7 mouse cellular contexts compared by ENCODE assay signal in genomic region chr13:40732816-40733541, GRCm38 (mm10). TPM values are rescaled to one million over a fixed set of nuclear protein-coding genes. Genes with fewer than 3 reads are reported as not detected.
DNase-seq lines count a peak whose midpoint lies in the region; ATAC-seq and TF ChIP-seq lines count a peak whose summit lies in the region.

No protein-coding gene starts in this region.

- H3K27me3 ChIP-seq in lung, postnatal 0 days (replicated peaks; ENCODE audit: insufficient read depth, low read length): peaks cover 82% of the 10 kb centered on the region
- peaks cover 95% of the 10 kb centered on the region for H3K27me3 ChIP-seq in forebrain, embryonic 12.5 days
- peaks cover 100% of the 10 kb centered on the region for H3K27me3 ChIP-seq in liver, embryonic 13.5 days

- no peak overlapping the region for H3K9ac ChIP-seq in lung, postnatal 0 days (replicated peaks; ENCODE audit: low read depth)
- peak overlapping the region; percentile 39; the same call in 1 of the 2 replicates for H3K9ac ChIP-seq in forebrain, embryonic 12.5 days
- no peak overlapping the region for H3K9ac ChIP-seq in liver, embryonic 13.5 days

- TF ChIP-seq CTCF in lung, postnatal 0 days (IDR thresholded peaks at IDR 0.05): no peak

- no peaks in the 10 kb centered on the region for H3K9me3 ChIP-seq in lung, postnatal 0 days (ENCODE audit: low read length)
- no peaks in the 10 kb centered on the region for H3K9me3 ChIP-seq in forebrain, embryonic 12.5 days
- H3K9me3 ChIP-seq in liver, embryonic 13.5 days (replicated peaks): no peaks in the 10 kb centered on the region

- peak overlapping the region; percentile 59 for H3K4me2 ChIP-seq in lung, postnatal 0 days (replicated peaks; ENCODE audit: low read depth, low read length)
- H3K4me2 ChIP-seq in forebrain, embryonic 12.5 days: peak overlapping the region; percentile 47
- H3K4me2 ChIP-seq in liver, embryonic 13.5 days: peak overlapping the region; percentile 34; the same call in 1 of the 2 replicates

- peak overlapping the region; percentile 41 for H3K4me3 ChIP-seq in lung, postnatal 0 days (ENCODE audit: low read depth, low read length)
- peak overlapping the region; percentile 26 for H3K4me3 ChIP-seq in forebrain, embryonic 12.5 days (replicated peaks)
- peak overlapping the region; percentile 12; the same call in 1 of the 2 replicates for H3K4me3 ChIP-seq in liver, embryonic 13.5 days (replicated peaks)

- DNase-seq in lung, postnatal 0 days (ENCODE audit: low spot score): no peak
- DNase-seq in lung, adult 18-20 months: no peak
- no peak for DNase-seq in liver, embryonic 13.5 days
- no peak for DNase-seq in thymus, postnatal 10 days (ENCODE audit: low spot score in 2 of 2)
- DNase-seq in frontal cortex, adult 2 months (ENCODE audit: extremely low spot score in 1 of 2, low spot score in 1 of 2): no peak
- no peak for DNase-seq in testis, postnatal 14 days (ENCODE audit: low spot score)

- no peaks in the 10 kb centered on the region for H3K36me3 ChIP-seq in lung, postnatal 0 days (ENCODE audit: insufficient read depth, low read length)
- no peaks in the 10 kb centered on the region for H3K36me3 ChIP-seq in forebrain, embryonic 12.5 days (replicated peaks)
- no peaks in the 10 kb centered on the region for H3K36me3 ChIP-seq in liver, embryonic 13.5 days

- no peak overlapping the region for H3K27ac ChIP-seq in lung, postnatal 0 days (ENCODE audit: low read length)
- H3K27ac ChIP-seq in forebrain, embryonic 12.5 days: no peak overlapping the region
- no peak overlapping the region for H3K27ac ChIP-seq in liver, embryonic 13.5 days

- peaks cover 8% of the 10 kb centered on the region for H3K4me1 ChIP-seq in lung, postnatal 0 days (ENCODE audit: insufficient read depth, low read depth, low read length)
- peaks cover 29% of the 10 kb centered on the region for H3K4me1 ChIP-seq in forebrain, embryonic 12.5 days
- H3K4me1 ChIP-seq in liver, embryonic 13.5 days (replicated peaks): peaks cover 19% of the 10 kb centered on the region

- TF ChIP-seq EP300 in lung, postnatal 0 days (IDR thresholded peaks at IDR 0.05): no peak

- WGBS in lung, postnatal 0 days: 1% methylated on average over 30 of the region's 30 CpGs
- WGBS in forebrain, embryonic 12.5 days: under 1% methylated on average over 30 of the region's 30 CpGs
- WGBS in liver, embryonic 13.5 days (ENCODE audit: insufficient replicate concordance): 1% methylated on average over 30 of the region's 30 CpGs

- no peak for ATAC-seq in lung, postnatal 0 days
- no peak for ATAC-seq in forebrain, embryonic 12.5 days (ENCODE audit: low FRiP score)
- ATAC-seq in liver, embryonic 13.5 days (ENCODE audit: low read depth): no peak

RNA-seq across cellular contexts. Expression of gene Tfap2a, which starts 5.2 kb away (rescaled TPM):
- polyA plus RNA-seq in lung, postnatal 0 days (2015; fragmentation: Nextera tagmentation; extraction: Ambion mirVana): 0.05 and 0.16 TPM in 2 replicates
- 1.6 and 2.0 TPM in 2 replicates for polyA plus RNA-seq in forebrain, embryonic 12.5 days (2016; fragmentation: Nextera tagmentation; extraction: Ambion mirVana)
- polyA plus RNA-seq in liver, embryonic 13.5 days (2015; fragmentation: Nextera tagmentation; extraction: Ambion mirVana): 0.03 TPM in 1 of 2 replicates, not detected in the other
- 0.38 and 0.55 TPM in 2 replicates for polyA plus RNA-seq in frontal cortex, adult 2 months (2012; rRNA removed)
